Mouse (Mus musculus): Measurements from ENCODE around the gene Cdc37l1. TPM values are rescaled to one million over a fixed set of nuclear protein-coding genes. Genes with fewer than 3 reads are reported as not detected.
"Not testable (repeated sequence)": the region's sequence is repeated elsewhere in the genome, so short reads cannot be mapped to it uniquely, and the experiment has no call there.

The Cdc37l1 gene
- 10 to 100 TPM; 46.0 to 71.5 (median 58.1) TPM for total RNA-seq (2022)

GRCm38 (mm10) chr19:28990194-28990589 is at the start of gene Cdc37l1:
Gene Cdc37l1 (plus strand): TSS chr19:28990352.
- DNase-seq, result peak; percentile 97

GRCm38 (mm10) chr19:28941271-28941670 is 48.9 kb upstream of the Cdc37l1 start:
- DNase-seq, result no peak

DNA sequence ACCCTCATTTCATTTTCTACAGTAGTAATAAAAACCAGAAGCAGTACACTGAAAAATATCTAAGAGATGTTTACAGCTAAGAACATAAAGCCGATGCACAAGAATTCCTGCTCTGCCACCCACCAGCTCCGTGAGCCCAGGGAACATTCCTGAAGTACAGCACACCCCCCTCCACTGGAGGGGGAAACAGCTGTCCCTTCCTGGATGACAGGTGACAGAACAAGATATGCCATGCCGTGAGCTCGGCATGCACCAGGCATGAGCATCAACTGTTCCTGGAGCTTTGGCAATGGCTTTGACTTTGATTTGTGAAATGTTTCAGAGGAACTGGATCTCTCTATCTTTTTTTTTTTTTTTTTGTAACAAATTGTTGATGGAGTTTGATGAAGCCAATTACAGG is 43.4 kb upstream of the Cdc37l1 start:
- DNase-seq, result no peak

DNA sequence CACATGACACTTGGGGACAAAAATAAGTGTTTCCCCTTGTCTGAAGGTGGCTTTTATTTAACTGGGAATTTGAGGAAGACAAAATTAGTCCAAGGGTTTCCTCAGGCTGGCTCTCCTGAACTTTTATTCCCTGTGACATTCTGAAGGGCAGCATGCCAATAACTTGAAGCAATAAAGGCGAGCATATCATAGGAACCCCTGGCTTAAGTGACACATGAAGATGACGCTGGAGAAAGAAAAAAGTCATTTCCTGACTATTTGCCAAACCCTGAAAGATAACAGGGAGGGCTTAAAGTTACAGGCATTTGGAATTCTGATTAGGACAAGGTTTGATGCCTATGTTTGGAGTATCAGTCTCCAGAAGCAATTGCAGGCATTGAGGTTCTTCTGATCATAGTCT is 42.8 kb upstream of the Cdc37l1 start:
- DNase-seq, result no peak

DNA sequence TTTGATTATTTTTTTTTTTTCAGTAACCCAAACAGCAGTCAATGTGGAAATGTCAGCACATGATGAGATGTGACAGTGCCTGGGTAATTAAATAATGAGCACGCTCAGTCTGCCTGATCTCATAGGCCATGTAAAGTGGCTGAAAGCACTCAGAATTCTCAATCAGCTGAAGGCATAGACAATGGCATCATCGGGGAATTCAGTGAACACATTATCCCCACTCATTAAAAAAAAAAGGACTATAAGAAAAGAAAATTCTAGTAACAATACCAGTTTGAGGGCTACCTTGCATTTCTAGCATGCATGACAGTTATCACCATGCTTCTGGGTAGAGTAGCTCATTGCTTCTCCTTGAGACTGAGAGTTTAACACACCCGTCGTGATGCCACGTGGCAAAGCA is 38.9 kb upstream of the Cdc37l1 start:
- no peak for DNase-seq

- DNase-seq, result no peak
Measured at GRCm38 (mm10) chr19:28963113-28963512, 27.0 kb upstream of the Cdc37l1 start.

DNA sequence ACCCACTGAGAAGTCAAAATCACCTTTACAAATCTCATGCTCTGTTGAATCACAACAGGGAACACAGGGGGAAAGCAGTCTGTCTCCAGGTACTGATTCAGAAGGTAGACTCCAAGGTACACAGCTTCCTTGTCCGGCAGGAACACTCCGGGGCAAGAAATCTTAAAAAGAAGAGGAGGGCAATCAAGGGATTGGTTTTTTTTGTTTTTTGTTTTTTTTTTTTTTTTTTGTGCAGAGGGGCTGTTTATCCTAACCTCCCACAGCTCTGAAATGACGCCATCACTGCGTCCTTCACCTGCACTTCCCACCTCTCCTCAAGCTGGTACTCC is 26.7 kb upstream of the Cdc37l1 start:
- DNase-seq, result no peak

- peak; percentile 81 for DNase-seq
Measured at GRCm38 (mm10) chr19:28963842-28964551, 26.2 kb upstream of the Cdc37l1 start, which contains the start of gene Plpp6. Gene Plpp6 (plus strand): TSS chr19:28963953.

- no peak for DNase-seq
Measured at GRCm38 (mm10) chr19:28964552-28964903, 25.6 kb upstream of the Cdc37l1 start.

- DNase-seq, result no peak
Measured at GRCm38 (mm10) chr19:28967652-28968051, 22.5 kb upstream of the Cdc37l1 start, which contains the start of gene 4430402I18Rik. Gene 4430402I18Rik (minus strand): TSS chr19:28967800.

DNA sequence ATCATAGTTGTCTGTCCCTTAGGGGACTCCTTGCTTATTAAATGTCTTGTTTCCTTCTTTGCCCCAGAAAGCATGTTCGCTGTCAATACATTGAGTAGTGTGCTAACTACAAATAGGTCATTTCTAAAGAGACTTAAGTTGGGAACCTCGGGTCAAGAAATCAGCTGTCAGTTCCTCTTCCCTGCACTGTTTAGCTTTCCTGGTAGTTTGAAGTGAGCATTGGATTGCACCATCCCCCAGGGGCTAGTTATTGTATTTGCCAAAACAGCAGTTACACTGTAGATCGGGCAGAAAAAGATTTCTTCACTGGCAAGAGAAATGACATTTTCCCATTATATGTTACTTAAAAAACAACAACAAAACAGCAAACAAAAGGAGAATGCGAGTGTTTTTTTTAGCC is 22.0 kb upstream of the Cdc37l1 start:
- DNase-seq, result no peak

- no peak for DNase-seq
Measured at GRCm38 (mm10) chr19:28969231-28969630, 20.9 kb upstream of the Cdc37l1 start.

- no peak for DNase-seq
Measured at GRCm38 (mm10) chr19:28970251-28970650, 19.9 kb upstream of the Cdc37l1 start.

DNA sequence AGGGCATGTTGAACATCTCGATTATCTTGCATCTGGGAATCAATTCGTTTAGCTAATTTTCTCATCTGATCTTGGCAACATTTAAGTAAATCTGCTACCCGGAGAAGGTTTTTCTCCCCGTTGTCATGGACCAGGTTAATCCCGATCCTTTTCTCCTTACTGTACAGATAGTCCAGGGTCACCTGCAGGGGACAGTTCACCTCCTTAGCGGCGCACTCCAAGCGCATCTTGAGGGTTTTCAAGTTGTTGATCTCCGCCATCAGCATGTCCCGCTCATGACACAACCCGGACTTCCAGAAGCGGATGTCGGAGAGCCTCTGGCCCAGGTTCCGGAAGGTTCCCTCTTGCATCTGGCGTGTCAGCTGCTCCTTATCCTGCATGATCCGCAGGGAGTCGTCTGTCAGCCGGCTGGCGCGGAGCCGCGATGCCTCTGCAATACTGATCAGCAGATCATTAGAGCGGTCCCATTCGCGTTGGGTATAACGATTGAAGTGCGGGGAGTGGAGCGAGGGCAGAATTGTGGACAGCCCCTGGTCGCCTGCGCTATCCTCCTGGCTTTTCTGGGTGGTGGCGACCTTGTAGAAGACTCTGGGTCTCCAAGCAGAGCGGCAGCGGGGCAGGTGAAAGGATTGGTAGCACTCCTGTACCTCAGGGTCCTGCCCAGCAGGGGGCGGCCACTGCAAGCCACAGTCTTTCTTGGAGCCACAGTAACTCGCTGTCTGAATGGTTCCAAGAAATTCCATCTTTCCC is 15.1 kb upstream of the Cdc37l1 start:
- DNase-seq, result peak; percentile 72

DNA sequence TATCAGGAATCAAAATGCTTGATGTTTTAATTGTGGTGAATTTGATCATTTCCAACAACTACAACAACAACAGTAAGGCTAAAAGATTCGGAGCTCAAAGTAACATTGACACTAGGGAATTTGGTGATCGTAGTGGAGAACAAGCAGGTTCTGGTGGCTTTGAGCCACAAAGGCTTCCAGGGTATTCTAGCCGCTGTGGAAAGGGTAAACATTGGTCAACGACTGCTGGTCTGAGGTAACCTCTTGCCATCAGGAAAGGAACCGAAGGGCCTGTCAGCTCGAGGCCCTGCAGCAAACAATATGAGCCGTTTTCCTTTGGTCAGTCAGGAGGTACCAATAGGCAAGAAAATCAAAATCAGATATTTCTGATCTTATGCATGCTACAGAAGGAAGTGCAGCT is 7.5 kb upstream of the Cdc37l1 start:
- DNase-seq, result no peak

GRCm38 (mm10) chr19:28989515-28989914 is 637 bp upstream of the Cdc37l1 start:
- no peak for DNase-seq

DNA sequence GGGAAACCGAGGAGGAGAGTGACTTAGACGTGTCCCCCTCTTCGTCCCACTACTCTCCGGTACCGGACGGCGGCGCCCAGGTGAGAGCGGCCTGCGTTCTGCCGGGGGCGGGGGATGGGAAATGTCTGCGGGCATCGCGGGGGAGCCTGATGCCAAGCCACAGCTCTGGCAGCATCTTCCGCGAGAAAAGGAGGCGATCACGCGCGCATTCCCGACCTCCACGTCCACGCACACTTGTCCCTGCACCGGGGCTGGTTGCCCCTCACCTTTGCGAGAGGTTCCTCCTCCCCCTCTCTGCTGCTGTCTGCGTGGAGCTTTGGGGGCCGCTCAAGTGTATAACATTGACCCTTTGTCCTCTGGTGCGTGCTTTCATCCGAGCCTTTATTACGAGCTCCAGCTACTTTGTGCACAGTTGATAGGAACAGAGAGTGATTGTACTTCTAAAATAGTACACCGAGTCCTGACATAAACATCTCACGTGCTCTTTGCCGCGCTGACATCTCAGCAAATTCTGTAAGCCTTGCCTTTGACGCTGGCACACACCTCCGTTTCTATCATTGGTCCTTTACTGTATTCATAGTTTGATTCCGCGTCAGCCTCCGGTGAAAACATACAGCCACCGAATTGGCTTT is 554 bp downstream of the Cdc37l1 start:
- no peak for DNase-seq

DNA sequence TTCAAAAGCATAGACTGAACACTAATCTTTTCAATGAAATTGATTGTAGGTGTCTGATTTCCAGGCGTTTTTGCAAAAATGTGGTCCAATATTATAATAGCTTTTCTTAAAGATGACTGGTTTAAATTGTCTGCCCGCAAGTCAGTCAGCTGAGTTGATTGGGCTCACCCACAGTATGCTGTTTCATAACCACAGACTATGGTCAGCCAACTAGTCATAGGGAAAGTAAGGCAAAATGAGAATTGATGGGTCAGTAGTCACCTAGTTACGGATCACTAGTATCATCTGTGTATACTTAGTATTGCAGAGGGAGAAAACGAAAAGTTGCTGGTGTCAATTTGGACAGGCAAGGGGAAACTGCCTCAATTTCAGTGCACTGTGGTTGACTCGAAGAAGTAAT is 1.2 kb downstream of the Cdc37l1 start:
- no peak for DNase-seq

DNA sequence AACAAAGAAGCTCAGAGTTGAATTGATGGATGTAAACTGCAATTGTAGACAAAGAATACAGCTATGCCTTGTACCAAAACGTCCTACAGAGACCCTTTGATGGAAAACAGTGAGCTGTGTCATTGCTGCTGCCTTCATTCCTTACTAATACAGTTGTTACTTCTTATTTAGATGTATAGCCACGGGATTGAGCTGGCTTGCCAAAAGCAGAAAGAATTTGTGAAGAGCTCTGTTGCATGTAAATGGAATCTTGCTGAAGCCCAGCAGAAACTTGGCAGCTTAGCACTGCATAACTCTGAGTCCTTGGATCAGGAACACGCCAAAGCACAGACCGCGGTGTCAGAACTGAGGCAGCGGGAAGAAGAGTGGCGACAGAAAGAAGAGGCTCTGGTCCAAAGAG is 4.7 kb downstream of the Cdc37l1 start:
- DNase-seq, result no peak

- no peak for DNase-seq
Measured at GRCm38 (mm10) chr19:28995366-28995765, 5.2 kb downstream of the Cdc37l1 start.

DNA sequence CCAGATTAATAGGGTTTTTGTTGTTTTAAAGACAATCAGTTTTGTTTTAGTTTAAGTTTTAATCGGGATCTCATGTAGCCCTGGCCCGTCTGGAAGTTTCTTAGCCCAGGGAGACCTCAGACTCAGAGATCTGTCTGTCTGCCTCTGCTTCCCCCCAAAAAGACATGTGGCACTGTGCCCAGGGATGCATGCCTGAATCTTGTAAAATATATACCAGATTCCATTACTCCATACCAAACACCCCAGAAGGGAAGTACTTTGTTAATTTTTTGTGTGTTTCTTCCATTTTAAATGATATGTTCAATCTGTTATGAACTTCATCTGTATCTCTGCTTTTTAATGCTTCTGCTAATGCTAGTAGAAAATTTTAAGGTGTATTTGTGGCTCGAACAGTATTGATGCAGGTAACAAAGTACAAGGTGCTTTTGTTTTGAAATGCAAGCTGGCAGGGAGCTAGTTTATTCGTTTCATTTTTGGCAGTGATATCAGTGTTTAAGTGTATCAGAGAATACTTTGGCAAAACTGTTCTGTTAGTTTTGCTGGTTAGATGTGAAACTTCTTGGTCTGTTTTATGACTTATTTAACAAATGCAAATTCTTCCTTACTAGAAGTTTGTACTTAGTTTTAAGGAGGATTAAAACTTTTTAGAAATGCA is 8.0 kb downstream of the Cdc37l1 start:
- DNase-seq, result no peak

- DNase-seq, result not testable (repeated sequence)
Measured at GRCm38 (mm10) chr19:29000321-29000720, 10.2 kb downstream of the Cdc37l1 start.

DNA sequence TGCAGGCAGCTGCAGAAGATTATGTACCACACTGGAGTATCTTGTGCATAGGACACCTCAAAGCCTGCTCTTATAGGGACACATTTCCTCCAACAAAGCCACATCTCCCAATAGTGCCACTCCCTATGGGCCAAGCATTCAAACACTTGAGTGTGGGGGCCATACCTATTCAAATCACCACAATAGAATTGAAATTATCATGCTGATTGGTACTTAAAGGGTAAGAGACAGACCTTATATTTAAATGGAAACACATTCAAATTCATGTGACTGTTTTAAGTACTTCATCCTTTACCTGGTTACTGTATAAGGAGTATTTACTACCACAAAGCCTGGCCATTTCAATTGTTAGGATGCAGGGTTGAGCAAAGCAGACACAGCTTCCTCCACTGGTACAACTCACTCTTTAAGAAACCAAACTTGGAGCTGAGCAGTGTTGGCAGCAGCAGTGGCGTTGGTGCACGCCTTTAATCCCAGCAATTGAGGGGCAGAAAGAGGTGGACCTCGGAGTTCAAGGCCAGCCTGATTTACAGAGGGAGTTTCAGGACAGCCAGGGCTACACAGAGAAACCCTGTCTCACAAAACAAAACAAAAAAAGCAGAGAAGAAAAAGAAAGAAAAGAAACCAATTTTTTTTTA is 18.0 kb downstream of the Cdc37l1 start:
- DNase-seq, result no peak

All from adrenal gland, adult 8-10 months (tissue).